Mouse (Mus musculus) cortical plate, adult 2 months (tissue): ENCODE results near the gene Ptma.

ENCODE experiments used
- CTCF ChIP-seq: fragments of 200-500 bp; IDR thresholded peaks from 2 replicates; pipeline ENCODE4 v1.5.1; 2011; ENCODE audit warnings: mild to moderate bottlenecking, control low read depth, low read length; ENCODE audit not compliant: insufficient read depth; ENCODE audit errors: extremely low read depth
- POLR2A ChIP-seq: fragments of 200-500 bp; IDR thresholded peaks from 2 replicates; pipeline ENCODE4 v1.6.1; 2011; ENCODE audit warnings: mild to moderate bottlenecking, low read length, control low read depth; ENCODE audit not compliant: insufficient read depth; ENCODE audit errors: extremely low read depth

GRCm38 (mm10) chr1:86501559-86501958 lies 25.0 kb upstream of the Ptma start:
- TF ChIP-seq POLR2A (no peak), CTCF (peak; percentile 83)
